Mouse (Mus musculus) embryo, embryonic 9.5 days (tissue): ENCODE results near the gene P4hb.
"Not testable (repeated sequence)": the region's sequence is repeated elsewhere in the genome, so short reads cannot be mapped to it uniquely, and the experiment has no call there.

Experiments
- DNase-seq: peaks from one replicate; pipeline ENCODE4 v3.0.0-alpha.2; 2017; ENCODE audit errors: extremely low spot score

Gene P4hb

GRCm38 (mm10) chr11:120598283-120598989 lies 25.4 kb upstream of the P4hb start, which contains the start of the genes Alyref and Anapc11:
Alyref (minus strand) TSS chr11:120598365.
Anapc11 (plus strand) TSS chr11:120598421.
- DNase-seq, result peak; percentile 93

- peak; percentile 34 for DNase-seq
Measured at GRCm38 (mm10) chr11:120597240-120598235, 24.5 kb upstream of the P4hb start.

GRCm38 (mm10) chr11:120588531-120588930 lies 15.5 kb upstream of the P4hb start:
- no peak for DNase-seq

DNA sequence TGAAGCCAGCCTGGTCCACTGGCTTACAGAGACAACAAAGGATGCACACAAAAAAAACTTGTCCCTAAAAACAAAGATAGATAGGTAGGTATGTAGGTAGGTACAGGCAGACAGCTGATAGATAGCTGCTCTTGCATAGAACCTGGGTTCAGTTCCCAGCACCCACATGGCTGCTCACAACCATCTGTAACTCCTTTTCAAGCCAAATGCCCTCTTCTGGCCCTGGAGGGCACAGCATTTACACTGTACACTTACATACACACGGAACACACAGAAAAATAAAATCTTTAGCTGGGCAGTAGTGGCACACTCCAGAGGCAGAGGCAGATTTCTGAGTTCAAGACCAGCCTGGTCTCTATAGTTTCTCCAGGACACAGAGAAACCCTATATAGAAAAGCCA lies 10.9 kb upstream of the P4hb start:
- DNase-seq, result no peak

DNA sequence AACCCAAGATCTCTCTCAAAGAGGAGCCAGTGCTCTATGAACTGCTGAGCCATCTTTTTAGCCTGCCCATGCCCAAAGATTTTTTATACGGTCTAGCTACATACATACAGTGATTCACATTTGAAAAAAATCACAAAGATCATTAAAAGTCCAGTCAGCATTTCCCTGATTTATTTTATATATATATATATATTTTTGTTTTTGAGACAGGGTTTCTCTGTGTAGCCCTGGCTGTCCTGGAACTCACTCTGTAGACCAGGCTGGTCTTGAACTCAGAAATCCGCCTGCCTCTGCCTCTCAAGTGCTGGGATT lies 9.9 kb upstream of the P4hb start:
- DNase-seq, result not testable (repeated sequence)

- peak; percentile 40 for DNase-seq
Measured at GRCm38 (mm10) chr11:120582268-120582981, 9.4 kb upstream of the P4hb start.

DNA sequence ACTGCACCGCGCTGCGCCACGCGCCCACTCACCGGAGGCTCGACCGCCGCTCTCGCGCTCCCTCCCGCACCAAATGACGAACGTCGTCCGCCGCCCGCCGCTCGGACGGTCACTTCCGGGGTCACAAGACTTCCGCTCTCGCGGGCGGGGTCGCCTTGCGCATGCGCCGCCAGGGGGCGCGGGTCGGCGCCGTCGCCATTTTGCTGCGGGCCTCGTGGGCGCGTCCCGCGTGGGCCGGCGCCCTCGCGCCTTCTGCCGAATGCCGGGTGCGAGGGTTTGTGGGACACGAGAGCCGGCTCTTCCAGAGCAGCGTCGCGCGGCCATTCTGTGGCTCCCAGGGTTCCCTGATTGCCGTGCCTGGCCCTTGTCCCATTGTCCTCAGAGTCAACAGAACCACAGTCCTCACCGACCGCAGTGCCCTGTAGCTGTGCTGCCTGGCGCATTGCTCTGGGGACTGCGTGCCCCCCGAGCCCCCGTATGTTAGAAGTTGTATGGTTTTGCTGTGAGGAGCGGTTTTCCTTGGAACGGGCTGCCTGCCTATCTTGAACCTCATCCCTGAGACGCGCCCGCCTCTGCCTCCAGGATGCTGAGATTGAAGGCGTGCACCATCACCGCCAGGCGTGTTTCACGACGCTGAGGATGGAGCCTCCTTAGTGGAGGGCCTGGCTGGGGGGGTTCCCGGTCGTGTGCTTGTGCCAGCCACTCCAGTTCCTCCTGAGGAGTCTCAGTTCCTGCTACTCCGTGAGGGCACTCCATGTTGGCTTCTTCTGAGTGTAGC lies 8.6 kb upstream of the P4hb start, which contains the start of gene Arhgdia:
Gene Arhgdia, minus strand, starts transcription at position 135 of the 778 bp plus-strand sequence.
- DNase-seq, result peak; percentile 90

DNA sequence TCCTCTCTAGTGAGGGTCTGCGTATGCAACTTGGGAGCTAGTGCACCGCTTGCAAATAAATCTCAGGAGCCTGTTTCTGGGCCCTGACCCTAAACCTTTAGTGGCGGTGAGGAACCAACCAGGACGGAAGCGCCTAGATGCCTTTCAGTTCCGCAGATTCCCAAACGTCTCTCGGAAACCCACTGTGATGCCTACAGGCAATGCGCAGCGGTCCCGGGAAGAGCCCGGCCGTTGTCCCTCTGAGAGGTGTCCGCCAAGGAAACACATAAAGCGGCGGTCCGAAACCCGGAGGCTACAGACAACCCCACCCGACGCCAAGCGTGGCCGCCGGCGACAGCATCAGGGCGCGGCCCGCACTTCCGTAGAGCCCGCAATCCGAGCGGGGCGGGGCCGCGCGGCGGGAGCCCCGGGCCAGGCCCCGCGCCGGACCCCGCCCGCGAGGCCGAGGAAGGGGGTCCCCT lies 7.8 kb upstream of the P4hb start:
- peak; percentile 44 for DNase-seq

- DNase-seq, result no peak
Measured at GRCm38 (mm10) chr11:120580190-120580589, 7.1 kb upstream of the P4hb start.

- DNase-seq, result peak; percentile 87
Measured at GRCm38 (mm10) chr11:120579316-120580107, 6.5 kb upstream of the P4hb start.

DNA sequence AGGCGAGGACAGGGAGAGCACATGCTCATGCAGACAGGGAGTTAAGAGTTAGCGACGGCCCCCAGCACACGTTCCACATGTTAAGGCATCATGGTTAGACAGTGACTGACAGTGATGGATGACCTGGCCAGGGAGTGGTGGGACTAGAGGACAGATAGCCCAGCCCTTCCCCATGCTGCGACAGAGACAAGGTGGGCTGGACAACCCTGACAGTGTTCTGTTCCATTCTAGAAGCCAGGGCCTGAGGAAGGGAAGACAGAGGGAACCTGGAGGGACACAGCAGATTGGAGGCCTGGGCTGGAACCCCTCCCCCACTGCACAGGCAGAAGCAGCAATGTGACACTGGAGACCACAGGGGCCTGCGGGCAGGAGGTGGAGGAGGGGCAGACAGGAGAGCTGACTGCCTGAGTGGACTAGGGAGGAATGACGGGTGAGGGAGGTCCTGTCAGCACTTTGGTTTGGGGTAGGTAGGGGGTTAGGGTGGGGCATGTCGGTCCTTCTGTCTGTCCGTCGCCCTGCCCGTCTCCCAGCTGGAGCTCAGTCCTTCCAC lies 5.7 kb upstream of the P4hb start:
- no peak for DNase-seq

GRCm38 (mm10) chr11:120578024-120578693 lies 5.1 kb upstream of the P4hb start:
- DNase-seq, result no peak

GRCm38 (mm10) chr11:120577211-120578023 lies 4.4 kb upstream of the P4hb start:
- DNase-seq, result no peak

DNA sequence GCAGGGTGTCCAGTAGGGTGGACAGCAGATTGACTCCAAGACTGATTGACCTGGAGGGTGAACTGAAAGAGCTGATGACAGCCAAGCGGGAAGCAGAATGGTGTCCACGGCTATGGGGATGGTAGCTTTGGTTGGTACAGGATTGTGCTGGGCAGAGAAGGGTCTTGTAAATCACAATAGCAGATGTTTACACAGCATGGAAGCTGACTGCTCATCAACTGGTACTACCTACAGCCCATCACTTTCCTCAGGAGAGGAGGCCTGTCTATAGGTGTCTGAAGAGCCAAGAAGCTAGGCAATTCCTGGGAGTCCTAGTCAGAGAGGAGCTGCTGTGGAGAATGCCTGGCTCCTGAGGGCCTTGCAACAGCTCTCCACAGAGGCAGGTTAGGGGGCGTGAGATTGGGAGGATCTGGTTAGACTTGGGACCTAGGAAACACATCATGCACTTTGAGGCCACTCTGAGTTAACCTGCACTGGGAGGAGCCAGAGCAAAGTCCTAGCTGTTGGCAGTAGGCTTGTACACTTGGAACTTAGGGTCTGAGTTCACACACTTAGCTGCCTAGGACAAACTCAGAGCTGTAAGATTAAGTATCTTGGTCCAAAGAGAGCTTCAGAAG lies 3.4 kb upstream of the P4hb start:
- no peak for DNase-seq

DNA sequence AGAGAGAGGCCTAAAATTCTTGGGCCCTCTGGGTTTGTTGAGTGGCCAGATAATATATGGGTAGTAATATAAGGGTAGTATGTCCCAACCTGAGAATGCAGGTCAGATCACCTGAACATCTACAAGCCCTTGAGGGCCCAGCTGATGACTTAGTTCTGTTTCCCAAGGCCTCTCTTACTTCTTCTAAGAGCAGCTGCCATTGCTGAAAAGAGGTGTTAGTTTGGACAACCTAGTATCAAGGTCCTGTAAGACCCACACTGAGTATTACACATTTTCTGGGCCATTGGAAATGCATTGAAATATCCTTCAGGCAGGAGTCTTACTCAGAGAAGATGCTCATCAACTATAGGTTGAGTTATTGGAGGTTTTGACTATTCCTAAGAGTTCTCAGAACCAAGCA lies 2.9 kb upstream of the P4hb start:
- DNase-seq, result no peak

DNA sequence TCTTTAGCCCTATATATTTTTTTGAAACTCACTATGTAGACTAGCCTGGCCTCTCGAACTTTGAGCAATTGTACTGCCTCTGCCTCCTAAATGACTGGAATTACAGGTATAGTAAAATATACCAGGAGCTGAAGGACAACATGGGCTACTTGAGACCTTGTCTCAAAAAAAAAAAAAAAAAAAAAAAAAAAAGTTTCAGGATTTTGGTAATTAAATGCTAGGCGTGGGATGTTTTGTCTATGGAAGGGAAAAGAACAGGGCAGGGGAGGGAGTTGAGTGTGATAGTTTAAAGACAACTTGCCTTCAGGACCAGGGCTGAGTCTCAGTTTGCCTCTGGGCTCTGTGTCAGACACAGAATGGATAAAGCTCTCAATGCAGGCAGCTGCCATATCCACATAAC lies 2.0 kb upstream of the P4hb start:
- no peak for DNase-seq

- no peak for DNase-seq
Measured at GRCm38 (mm10) chr11:120574278-120574600, 1.2 kb upstream of the P4hb start.

DNA sequence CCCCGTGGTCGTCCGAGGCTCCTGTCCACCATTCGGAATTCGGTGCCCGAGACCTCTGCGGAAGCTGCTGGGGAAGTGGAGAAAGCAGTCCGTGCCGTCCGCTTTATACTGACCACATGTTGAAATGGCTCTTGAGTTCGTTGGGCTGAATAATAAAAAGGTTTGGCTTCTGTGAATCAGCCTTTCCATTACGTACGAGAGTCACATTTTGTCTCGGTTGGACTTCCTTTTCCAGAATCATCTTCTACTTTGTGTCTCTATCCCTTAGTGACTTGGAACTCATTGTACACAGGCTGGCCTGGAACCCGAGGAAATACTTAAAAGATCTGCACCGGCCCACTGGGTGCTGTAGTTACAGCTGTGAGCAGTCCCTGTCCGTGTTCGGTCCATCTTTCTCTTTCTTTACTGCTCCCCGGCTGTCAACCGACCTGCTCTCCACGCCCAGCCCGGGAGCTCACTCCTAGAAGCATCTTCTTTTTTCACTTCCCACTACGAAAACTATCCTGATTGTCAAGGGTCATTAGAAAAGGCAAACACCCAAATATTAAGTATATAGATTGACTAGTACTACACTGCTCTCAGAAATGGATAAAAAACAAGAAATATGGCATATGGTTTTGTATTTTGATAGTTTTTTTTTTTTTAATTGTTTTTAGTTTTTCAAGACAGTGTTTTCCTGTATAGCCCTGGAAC lies 678 bp upstream of the P4hb start:
- peak; percentile 32 for DNase-seq
